Mouse (Mus musculus): ENCODE measurements around the gene Shprh. TPM values are rescaled to one million over a fixed set of nuclear protein-coding genes. Genes with fewer than 3 reads are reported as not detected.

Gene Shprh
- polyA plus RNA-seq (2016; fragmentation: Nextera tagmentation; extraction: Ambion mirVana), result 15.9 TPM in 2 replicates

DNA sequence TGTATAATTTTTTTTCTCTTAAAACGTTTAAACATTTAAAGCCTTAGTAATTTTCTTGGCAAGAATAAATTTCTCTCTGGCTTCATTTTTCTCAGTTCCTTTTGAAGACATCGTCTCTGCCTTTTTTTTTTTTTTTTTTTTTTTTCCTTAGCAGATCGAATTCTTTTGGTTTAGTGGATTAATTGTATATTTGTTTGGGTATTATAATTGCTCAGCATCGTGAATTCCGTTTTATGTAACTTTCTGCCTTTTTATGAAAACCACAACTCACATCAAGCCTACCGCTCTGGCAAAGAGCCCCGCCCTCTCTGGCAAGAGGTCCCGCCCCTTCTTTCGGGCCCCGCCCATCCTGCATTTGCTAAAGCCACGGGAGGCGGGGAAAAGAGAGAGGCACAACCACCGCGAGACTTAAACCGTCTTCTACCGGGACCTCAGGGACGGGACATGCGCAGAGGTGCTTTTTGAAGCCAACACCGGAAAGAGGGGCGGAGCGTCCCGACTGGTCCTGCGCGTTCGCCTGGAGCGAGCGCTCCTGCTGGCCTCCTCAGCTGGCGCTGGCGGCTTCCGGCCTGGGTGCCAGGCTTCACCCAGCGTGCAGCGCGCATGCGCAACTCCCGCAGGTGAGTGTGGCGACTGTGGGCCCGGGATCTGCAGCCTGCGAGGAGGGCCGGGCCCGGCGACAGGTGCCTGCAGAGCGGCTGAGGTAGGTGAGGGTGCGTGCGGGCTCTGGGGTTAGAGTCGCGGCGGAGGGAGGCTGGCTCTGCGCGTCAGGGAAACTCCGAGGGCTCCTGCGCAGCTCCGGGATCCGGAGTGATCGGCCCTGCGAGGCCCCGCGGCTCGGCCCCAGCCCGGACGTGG, at the start of gene Shprh:
Shprh (plus strand) TSS at position 544 of the 858 bp plus-strand sequence.
- H3K9me3 ChIP-seq (replicated peaks), result no peaks in the 10 kb centered on the region

DNA sequence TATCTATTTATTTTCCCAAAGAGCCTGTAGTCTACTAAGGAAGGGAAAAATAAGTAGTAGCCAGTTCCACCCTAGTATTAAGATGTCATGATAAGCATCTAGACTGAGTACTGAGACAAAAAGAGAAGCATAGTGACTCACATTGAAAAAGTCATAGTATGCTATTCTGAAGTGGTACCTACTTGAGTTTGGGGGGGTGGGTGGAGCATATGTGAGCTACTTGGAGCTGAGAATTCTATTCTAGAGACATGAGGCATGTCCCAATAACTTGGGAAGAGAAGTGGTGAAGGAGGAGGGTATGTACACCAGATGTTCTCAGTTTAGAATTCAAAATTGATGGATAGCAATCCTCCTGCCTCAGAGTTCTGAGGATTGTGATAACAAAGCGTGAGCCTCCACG, 27.4 kb upstream of the Shprh start:
- 81% methylated on average over 2 of the region's 2 CpGs for WGBS
- Histone ChIP-seq H3K27ac (ENCODE audit: poor library complexity, severe bottlenecking) (no peak overlapping the region), H3K4me3 (no peak overlapping the region), H3K9me3 (replicated peaks) (no peaks in the 10 kb centered on the region), H3K4me1 (replicated peaks) (no peaks in the 10 kb centered on the region), H3K27me3 (replicated peaks) (no peaks in the 10 kb centered on the region), H3K4me2 (no peak overlapping the region), H3K9ac (no peak overlapping the region), H3K36me3 (no peaks in the 10 kb centered on the region)
- no peak for ATAC-seq (ENCODE audit: insufficient number of reproducible peaks, low FRiP score)

More for the DNA sequence above, at the start of gene Shprh:
- peak within 1 kb of the TSS; percentile 93 for H3K4me3 ChIP-seq
- peak within 1 kb of the TSS; percentile 55; the same call in 1 of the 2 replicates for H3K27ac ChIP-seq (ENCODE audit: poor library complexity, severe bottlenecking)
- 2% methylated on average over 59 of the region's 60 CpGs for WGBS
- H3K9ac ChIP-seq, result peak within 1 kb of the TSS; percentile 92
- H3K4me1 ChIP-seq (replicated peaks), result peaks cover 12% of the 10 kb centered on the region
- H3K4me2 ChIP-seq, result peak within 1 kb of the TSS; percentile 80
- peaks cover 16% of the 10 kb centered on the region for H3K36me3 ChIP-seq
- ATAC-seq (ENCODE audit: insufficient number of reproducible peaks, low FRiP score), result peak; percentile 100
- no peaks in the 10 kb centered on the region for H3K27me3 ChIP-seq (replicated peaks)

DNA sequence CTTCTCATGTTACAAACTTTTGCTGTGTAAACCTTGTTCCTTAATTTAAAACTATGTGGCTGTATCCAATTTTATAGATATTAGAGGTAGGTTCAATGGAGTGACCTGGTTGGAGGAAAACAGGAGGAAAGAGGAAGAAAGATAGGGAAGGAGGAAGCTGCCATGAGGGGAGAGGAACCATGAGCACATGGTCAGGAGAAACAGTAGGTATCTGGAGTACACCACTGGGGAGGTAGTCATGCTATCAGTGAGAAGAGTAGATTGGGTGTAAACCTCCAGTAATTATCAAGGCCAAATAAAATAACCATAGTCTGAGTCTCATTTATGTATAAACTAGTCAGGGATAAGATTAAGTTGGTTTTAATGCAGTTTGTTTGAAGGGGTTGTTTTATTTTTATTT, 3.6 kb upstream of the Shprh start:
- H3K27me3 ChIP-seq (replicated peaks), result no peaks in the 10 kb centered on the region
- ATAC-seq (ENCODE audit: insufficient number of reproducible peaks, low FRiP score), result no peak
- H3K9me3 ChIP-seq (replicated peaks), result peaks cover 4% of the 10 kb centered on the region; the same call in 1 of the 2 replicates
- no peak overlapping the region for H3K27ac ChIP-seq (ENCODE audit: poor library complexity, severe bottlenecking)
- no peaks in the 10 kb centered on the region for H3K36me3 ChIP-seq
- H3K4me1 ChIP-seq (replicated peaks), result peaks cover 6% of the 10 kb centered on the region
- no peak overlapping the region for H3K4me2 ChIP-seq
- H3K4me3 ChIP-seq, result no peak overlapping the region
- no peak overlapping the region for H3K9ac ChIP-seq

- Histone ChIP-seq H3K36me3 (peaks cover 16% of the 10 kb centered on the region), H3K27ac (ENCODE audit: poor library complexity, severe bottlenecking) (no peak overlapping the region), H3K4me3 (no peak overlapping the region), H3K9ac (no peak overlapping the region), H3K4me1 (replicated peaks) (peaks cover 12% of the 10 kb centered on the region), H3K9me3 (replicated peaks) (no peaks in the 10 kb centered on the region), H3K4me2 (no peak overlapping the region), H3K27me3 (replicated peaks) (no peaks in the 10 kb centered on the region)
- no peak for ATAC-seq (ENCODE audit: insufficient number of reproducible peaks, low FRiP score)
- WGBS, result 81% methylated on average over 4 of the region's 4 CpGs
These were observed 781 bp upstream of the Shprh start for GRCm38 (mm10) chr10:11148446-11148845.

- Histone ChIP-seq H3K4me1 (replicated peaks) (peaks cover 12% of the 10 kb centered on the region), H3K4me2 (peak overlapping the region; percentile 80), H3K4me3 (peak overlapping the region; percentile 93), H3K27ac (ENCODE audit: poor library complexity, severe bottlenecking) (peak overlapping the region; percentile 55; the same call in 1 of the 2 replicates), H3K9me3 (replicated peaks) (no peaks in the 10 kb centered on the region), H3K36me3 (peaks cover 16% of the 10 kb centered on the region), H3K27me3 (replicated peaks) (no peaks in the 10 kb centered on the region), H3K9ac (peak overlapping the region; percentile 92)
- no peak for ATAC-seq (ENCODE audit: insufficient number of reproducible peaks, low FRiP score)
- under 1% methylated on average over 20 of the region's 20 CpGs for WGBS
These were observed 507 bp downstream of the Shprh start for GRCm38 (mm10) chr10:11149742-11150125.

DNA sequence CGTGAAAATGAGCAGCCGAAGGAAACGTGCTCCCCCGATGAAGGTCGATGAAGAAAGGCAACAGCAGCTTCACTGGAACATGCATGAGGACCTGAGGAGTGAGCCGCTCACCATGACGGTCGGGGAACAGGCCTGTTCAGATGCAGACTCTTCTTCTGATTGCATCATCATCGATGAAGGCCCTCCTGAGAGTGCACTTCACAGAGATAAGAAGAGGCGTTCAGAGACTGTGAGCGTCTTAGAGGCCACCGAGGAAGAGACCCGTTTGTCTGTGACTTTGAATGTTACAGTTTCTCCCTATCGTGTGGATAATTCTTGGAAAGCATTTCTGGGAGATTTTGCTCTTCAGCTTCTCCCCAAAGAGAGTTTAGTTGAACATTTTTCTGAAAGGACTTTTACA, 2.4 kb downstream of the Shprh start:
- no peaks in the 10 kb centered on the region for H3K9me3 ChIP-seq (replicated peaks)
- peaks cover 12% of the 10 kb centered on the region for H3K4me1 ChIP-seq (replicated peaks)
- H3K27me3 ChIP-seq (replicated peaks), result no peaks in the 10 kb centered on the region
- no peak overlapping the region for H3K9ac ChIP-seq
- H3K4me2 ChIP-seq, result no peak overlapping the region
- 82% methylated on average over 14 of the region's 14 CpGs for WGBS
- H3K4me3 ChIP-seq, result no peak overlapping the region
- ATAC-seq (ENCODE audit: insufficient number of reproducible peaks, low FRiP score), result no peak
- no peak overlapping the region for H3K27ac ChIP-seq (ENCODE audit: poor library complexity, severe bottlenecking)
- peaks cover 22% of the 10 kb centered on the region for H3K36me3 ChIP-seq

GRCm38 (mm10) chr10:11157039-11157438, 7.8 kb downstream of the Shprh start:
- Histone ChIP-seq H3K36me3 (peaks cover 39% of the 10 kb centered on the region), H3K4me2 (no peak overlapping the region), H3K9ac (no peak overlapping the region), H3K27me3 (replicated peaks) (no peaks in the 10 kb centered on the region), H3K4me1 (replicated peaks) (no peaks in the 10 kb centered on the region), H3K27ac (ENCODE audit: poor library complexity, severe bottlenecking) (no peak overlapping the region), H3K4me3 (no peak overlapping the region), H3K9me3 (replicated peaks) (no peaks in the 10 kb centered on the region)
- 84% methylated on average over 9 of the region's 9 CpGs for WGBS
- no peak for ATAC-seq (ENCODE audit: insufficient number of reproducible peaks, low FRiP score)

DNA sequence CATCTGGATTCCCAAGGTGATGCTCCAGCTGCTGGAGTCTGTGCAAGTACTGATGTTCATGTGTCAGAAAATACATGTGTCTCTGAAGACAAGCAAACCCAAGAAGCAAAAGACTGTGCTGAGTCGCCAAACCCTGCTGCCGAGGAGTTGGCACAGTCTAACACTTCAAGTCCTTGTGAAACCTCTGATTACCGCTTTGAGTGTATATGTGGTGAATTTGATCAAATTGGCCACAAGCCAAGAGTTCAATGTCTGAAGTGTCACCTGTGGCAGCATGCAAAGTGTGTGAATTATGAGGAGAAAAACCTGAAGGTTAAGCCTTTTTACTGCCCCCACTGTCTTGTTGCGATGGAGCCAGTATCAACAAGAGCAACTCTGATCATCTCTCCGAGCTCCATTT, 15.3 kb downstream of the Shprh start:
- Histone ChIP-seq H3K27me3 (replicated peaks) (no peaks in the 10 kb centered on the region), H3K4me3 (no peak overlapping the region), H3K9ac (no peak overlapping the region), H3K4me2 (no peak overlapping the region), H3K27ac (ENCODE audit: poor library complexity, severe bottlenecking) (no peak overlapping the region), H3K9me3 (replicated peaks) (no peaks in the 10 kb centered on the region), H3K4me1 (replicated peaks) (no peaks in the 10 kb centered on the region), H3K36me3 (peaks cover 62% of the 10 kb centered on the region)
- WGBS, result 82% methylated on average over 5 of the region's 5 CpGs
- no peak for ATAC-seq (ENCODE audit: insufficient number of reproducible peaks, low FRiP score)

- H3K4me2 ChIP-seq, result no peak overlapping the region
- no peak overlapping the region for H3K27ac ChIP-seq (ENCODE audit: poor library complexity, severe bottlenecking)
- no peak overlapping the region for H3K4me3 ChIP-seq
- no peak overlapping the region for H3K9ac ChIP-seq
- WGBS, result 82% methylated on average over 5 of the region's 5 CpGs
- H3K36me3 ChIP-seq, result peaks cover 76% of the 10 kb centered on the region
- H3K9me3 ChIP-seq (replicated peaks), result no peaks in the 10 kb centered on the region
- H3K4me1 ChIP-seq (replicated peaks), result no peaks in the 10 kb centered on the region
- H3K27me3 ChIP-seq (replicated peaks), result no peaks in the 10 kb centered on the region
- no peak for ATAC-seq (ENCODE audit: insufficient number of reproducible peaks, low FRiP score)
These were observed 21.0 kb downstream of the Shprh start for GRCm38 (mm10) chr10:11170252-11170651.

DNA sequence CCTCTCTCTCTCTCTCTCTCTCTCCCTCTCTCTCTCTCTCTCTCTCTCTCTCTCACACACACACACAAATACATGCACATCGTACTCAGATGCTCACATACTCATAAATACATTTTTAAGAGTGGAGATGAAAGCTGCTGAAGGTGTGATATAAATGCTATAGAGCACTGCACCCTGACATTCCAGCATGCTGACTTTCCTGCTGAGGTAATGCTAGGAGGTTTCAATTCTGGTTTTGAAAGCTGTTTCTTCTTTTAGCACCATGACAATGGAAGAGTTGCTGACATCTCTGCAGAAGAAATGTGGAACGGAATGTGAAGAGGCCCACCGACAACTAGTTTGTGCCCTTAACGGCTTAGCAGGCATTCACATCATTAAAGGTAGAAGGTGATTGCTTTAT, 22.4 kb downstream of the Shprh start:
- WGBS, result 56% methylated on average over 4 of the region's 4 CpGs
- H3K36me3 ChIP-seq, result peaks cover 71% of the 10 kb centered on the region
- ATAC-seq (ENCODE audit: insufficient number of reproducible peaks, low FRiP score), result no peak
- no peaks in the 10 kb centered on the region for H3K4me1 ChIP-seq (replicated peaks)
- peak overlapping the region; percentile 78 for H3K27ac ChIP-seq (ENCODE audit: poor library complexity, severe bottlenecking)
- no peaks in the 10 kb centered on the region for H3K27me3 ChIP-seq (replicated peaks)
- H3K9me3 ChIP-seq (replicated peaks), result no peaks in the 10 kb centered on the region
- H3K9ac ChIP-seq, result no peak overlapping the region
- no peak overlapping the region for H3K4me2 ChIP-seq
- no peak overlapping the region for H3K4me3 ChIP-seq

DNA sequence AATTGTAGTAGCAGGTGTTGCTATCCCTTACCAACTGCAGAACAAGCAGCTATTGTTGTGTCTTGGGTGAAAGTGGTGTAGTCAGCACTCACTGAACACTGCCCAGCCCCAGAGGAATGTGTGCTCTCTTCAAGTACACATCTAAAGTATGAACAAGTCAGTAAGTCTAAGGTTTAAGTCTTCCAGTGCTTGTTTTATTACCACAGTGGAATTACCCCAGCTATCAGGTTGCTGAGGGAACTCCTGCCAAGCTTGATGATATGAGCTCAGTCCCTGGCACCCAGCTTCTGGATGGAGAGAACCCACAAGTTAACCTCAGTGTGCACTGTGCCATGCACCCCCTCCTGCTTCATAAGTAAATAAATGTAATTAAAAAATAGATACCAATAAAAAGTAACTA, 23.3 kb downstream of the Shprh start:
- Histone ChIP-seq H3K36me3 (peaks cover 68% of the 10 kb centered on the region), H3K27ac (ENCODE audit: poor library complexity, severe bottlenecking) (peak overlapping the region; percentile 43; the same call in 1 of the 2 replicates)

More for the DNA sequence above, 23.3 kb downstream of the Shprh start:
- Histone ChIP-seq H3K27me3 (replicated peaks) (no peaks in the 10 kb centered on the region), H3K4me2 (no peak overlapping the region), H3K4me3 (no peak overlapping the region), H3K4me1 (replicated peaks) (no peaks in the 10 kb centered on the region), H3K9me3 (replicated peaks) (no peaks in the 10 kb centered on the region), H3K9ac (no peak overlapping the region)
- no peak for ATAC-seq (ENCODE audit: insufficient number of reproducible peaks, low FRiP score)

Measured in heart, embryonic 12.5 days (tissue).